Comparison of ENCODE assay signal across 18 mouse cellular contexts in the genomic region with DNA sequence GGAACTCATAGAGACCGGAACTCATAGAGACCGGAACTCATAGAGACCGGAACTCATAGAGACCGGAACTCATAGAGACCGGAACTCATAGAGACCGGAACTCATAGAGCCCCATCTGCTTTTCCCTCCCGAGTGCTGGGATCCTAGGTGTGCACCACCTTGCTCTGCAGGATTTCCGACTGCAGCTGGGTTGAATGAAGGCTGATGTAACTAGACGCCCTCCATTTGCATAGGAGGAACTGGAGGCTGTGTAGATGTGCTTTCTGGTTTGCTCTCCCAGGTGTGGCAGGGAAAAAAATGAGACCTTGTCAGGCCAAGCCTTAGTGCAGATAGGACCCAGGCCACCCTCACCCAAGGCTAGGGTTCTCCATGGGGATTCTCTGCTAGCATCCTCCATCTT.
"Had no signal": no experiment of that assay in that cellular context is flagged by ENCODE, and none has a peak within 500 bp of the region (broad histone marks: within the 10 kb centered on the region; RNA-seq: fewer than 3 reads in every experiment).

No protein-coding gene starts in this region.

- DNase-seq: kidney, adult 2 months; kidney, postnatal 25 days; layer of hippocampus, adult 9-11 months; lung, adult 2 months; lung, postnatal 4 days; retina, postnatal 1 day; right cerebral cortex, postnatal 4 days; spleen, adult 18-20 months; thymus, adult 18-20 months; thymus, postnatal 14 days had no signal

- H3K4me3 ChIP-seq: kidney, embryonic 15.5 days; limb, embryonic 12.5 days; liver, embryonic 15.5 days; midbrain, embryonic 12.5 days; neural tube, embryonic 13.5 days; stomach, embryonic 15.5 days had no signal

- ATAC-seq: lung, postnatal 0 days; midbrain, embryonic 16.5 days had no signal

- H3K27ac ChIP-seq: kidney, embryonic 15.5 days; limb, embryonic 12.5 days; liver, embryonic 15.5 days; midbrain, embryonic 12.5 days; neural tube, embryonic 13.5 days; stomach, embryonic 15.5 days had no signal

- H3K36me3 ChIP-seq: kidney, embryonic 15.5 days; midbrain, embryonic 12.5 days; neural tube, embryonic 13.5 days; stomach, embryonic 15.5 days had no signal

- H3K9ac ChIP-seq: kidney, embryonic 15.5 days; limb, embryonic 12.5 days; liver, embryonic 15.5 days; midbrain, embryonic 12.5 days; neural tube, embryonic 13.5 days; stomach, embryonic 15.5 days had no signal

- H3K27me3 ChIP-seq: kidney, embryonic 15.5 days; limb, embryonic 12.5 days; liver, embryonic 15.5 days; midbrain, embryonic 12.5 days; neural tube, embryonic 13.5 days; stomach, embryonic 15.5 days had no signal

- H3K9me3 ChIP-seq: kidney, embryonic 15.5 days; limb, embryonic 12.5 days; liver, embryonic 15.5 days; midbrain, embryonic 12.5 days; neural tube, embryonic 13.5 days; stomach, embryonic 15.5 days had no signal

- H3K4me1 ChIP-seq: midbrain, embryonic 12.5 days had no signal
